Mouse (Mus musculus) stomach, embryonic 15.5 days (tissue): ENCODE measurements at regions not wholly inside any gene's neighbourhood (a gene's known extent, or its start where the extent isn't known, plus 50 kb on each side); places are given as distances from the start of the nearest gene placed in this dataset.

ENCODE experiments used
- ATAC-seq: fragments of 200-750 bp; cut with Nextera tagmentation; 2 replicates; pipeline ENCODE4 v1.8.0; 2017; ENCODE audit warnings: low read depth, moderate number of reproducible peaks, moderate TSS enrichment; ENCODE audit not compliant: insufficient read depth, low FRiP score
- H3K27ac ChIP-seq: fragments of 300-500 bp; sonication (generic); 2 replicates; pipeline ENCODE4 v1.5.1; 2015; ENCODE audit warnings: mild to moderate bottlenecking, inconsistent platforms
- H3K27me3 ChIP-seq: fragments of 300-500 bp; sonication (generic); replicated peaks from 2 replicates; pipeline ENCODE4 v1.6.1; 2015; ENCODE audit warnings: inconsistent platforms
- H3K36me3 ChIP-seq: fragments of 300-500 bp; sonication (generic); 2 replicates; pipeline ENCODE4 v1.6.1; 2015; ENCODE audit warnings: inconsistent platforms
- H3K4me1 ChIP-seq: fragments of 300-500 bp; sonication (generic); 2 replicates; pipeline ENCODE4 v1.6.1; 2015; ENCODE audit warnings: inconsistent platforms
- H3K4me2 ChIP-seq: fragments of 300-500 bp; sonication (generic); 2 replicates; pipeline ENCODE4 v1.6.1; 2015; ENCODE audit warnings: mild to moderate bottlenecking, inconsistent platforms
- H3K4me3 ChIP-seq: fragments of 300-500 bp; sonication (generic); replicated peaks from 2 replicates; pipeline ENCODE4 v1.5.1; 2015; ENCODE audit warnings: inconsistent platforms
- H3K9ac ChIP-seq: fragments of 300-500 bp; sonication (generic); 2 replicates; pipeline ENCODE4 v1.6.1; 2015; ENCODE audit warnings: inconsistent platforms
- H3K9me3 ChIP-seq: fragments of 300-500 bp; sonication (generic); 2 replicates; pipeline ENCODE4 v1.6.1; 2016; ENCODE audit warnings: inconsistent platforms
- WGBS: fragments of 180-500 bp; shearing (Covaris S2); methylation state at CpG from one replicate; pipeline ENCODE4 v1.1.7; 2015; 5-methylcytosine and 5-hydroxymethylcytosine counted together

GRCm38 (mm10) chrX:153629790-153630189, 66.4 kb downstream of the Kctd12b start:
- no peaks in the 10 kb centered on the region for H3K4me1 ChIP-seq
- no peak overlapping the region for H3K4me2 ChIP-seq
- no peak overlapping the region for H3K27ac ChIP-seq
- no peaks in the 10 kb centered on the region for H3K9me3 ChIP-seq
- no peaks in the 10 kb centered on the region for H3K27me3 ChIP-seq
- H3K36me3 ChIP-seq: no peaks in the 10 kb centered on the region
- no peak overlapping the region for H3K9ac ChIP-seq
- no peak overlapping the region for H3K4me3 ChIP-seq
- no peak for ATAC-seq
- WGBS: 49% methylated on average over 2 of the region's 2 CpGs

GRCm38 (mm10) chrX:153625232-153625631, 66.8 kb downstream of the Cypt3 start:
- WGBS: 71% methylated on average over 2 of the region's 2 CpGs
- H3K4me3 ChIP-seq: no peak overlapping the region
- no peaks in the 10 kb centered on the region for H3K36me3 ChIP-seq
- H3K27me3 ChIP-seq: no peaks in the 10 kb centered on the region
- no peak overlapping the region for H3K9ac ChIP-seq
- no peaks in the 10 kb centered on the region for H3K9me3 ChIP-seq
- no peaks in the 10 kb centered on the region for H3K4me1 ChIP-seq
- peak; percentile 63 for ATAC-seq
- no peak overlapping the region for H3K4me2 ChIP-seq
- H3K27ac ChIP-seq: no peak overlapping the region
